Mouse (Mus musculus) heart, postnatal 36 days (tissue): Measurements from ENCODE around the gene Cacna1c. TPM values are rescaled to one million over a fixed set of nuclear protein-coding genes. Genes with fewer than 3 reads are reported as not detected.

Experiments used
- DNase-seq, 2 experiments: peaks; one replicate each; pipeline ENCODE4 v3.0.0; 2021 to 2022
- intact Hi-C: fragments of 180-260 bp; cut with DNase I; formaldehyde crosslinking; loops from one replicate; pipeline ENCODE4 v1.15.1; 2025
- total RNA-seq, 2 experiments: library from RNA; stranded (reverse); gene quantifications; 2 replicates each; pipeline ENCODE4 v1.2.3; 2021

The Cacna1c gene
- total RNA-seq, 2 experiments from 2014 or later, result 199 to 208 TPM

GRCm38 (mm10) chr6:118977443-118978271 is 218.6 kb downstream of the Cacna1c start:
- DNase-seq, result no peak
- intact Hi-C loops, result no loop called here

- intact Hi-C loops, result no loop called here
- DNase-seq, result no peak
These were observed 219.6 kb downstream of the Cacna1c start for GRCm38 (mm10) chr6:118976617-118977016.

DNA sequence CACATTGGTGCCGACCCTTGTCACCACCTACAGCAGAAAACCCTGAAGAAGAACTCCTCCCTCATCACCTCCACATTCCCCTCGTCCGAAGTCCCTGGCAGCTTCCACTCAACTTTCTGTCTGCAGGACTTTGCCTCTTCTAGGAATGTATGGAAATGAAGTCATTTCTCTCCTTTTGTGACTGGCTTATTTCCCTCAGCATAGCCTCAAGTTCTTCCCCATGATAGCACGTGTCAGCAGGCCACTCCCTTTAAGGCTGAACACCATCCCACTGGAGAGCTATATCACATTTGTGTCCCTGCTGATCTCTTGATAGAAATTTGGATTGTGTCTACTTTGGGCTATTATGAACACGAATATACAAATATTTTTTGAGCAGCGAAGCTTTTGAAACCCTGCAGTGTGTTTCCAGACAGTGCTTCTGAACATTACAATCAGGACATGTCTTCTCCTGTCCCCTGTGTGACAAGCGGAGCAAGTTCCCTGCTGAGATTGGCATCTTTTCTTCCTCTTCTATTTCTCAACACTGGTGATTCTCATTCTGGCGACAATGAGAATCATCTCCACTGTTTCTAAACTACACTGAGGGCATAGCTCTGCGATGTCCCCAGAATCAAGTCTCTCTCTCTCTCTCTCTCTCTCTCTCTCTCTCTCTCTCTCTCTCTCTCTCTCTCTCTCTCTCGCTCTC is 224.2 kb downstream of the Cacna1c start:
- DNase-seq, result no peak
- intact Hi-C loops, result no loop called here

GRCm38 (mm10) chr6:118968776-118969175 is 227.4 kb downstream of the Cacna1c start:
- no peak for DNase-seq
- intact Hi-C loops, result no loop called here

- no peak for DNase-seq
- intact Hi-C loops, result no loop called here
These were observed 229.3 kb downstream of the Cacna1c start for GRCm38 (mm10) chr6:118966904-118967303.

DNA sequence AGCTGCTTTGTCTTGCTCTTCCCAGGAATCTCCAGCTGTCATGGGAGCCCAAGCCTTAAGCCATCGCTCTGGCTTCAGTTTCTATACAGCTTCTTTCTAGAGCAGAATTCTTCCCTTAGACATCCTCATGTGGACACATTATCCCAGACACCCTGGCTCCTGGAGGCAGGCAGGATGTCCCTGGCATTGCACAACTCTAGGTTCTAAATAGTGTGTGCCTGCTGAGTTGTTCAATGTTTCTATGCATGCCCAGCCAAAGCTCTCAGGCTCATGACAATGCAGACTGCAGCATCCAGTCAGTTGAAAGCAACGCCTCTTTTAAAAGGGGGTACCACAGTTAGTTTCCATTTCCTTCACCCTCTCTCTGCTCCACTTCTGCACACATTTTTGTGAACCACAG is 230.6 kb downstream of the Cacna1c start:
- intact Hi-C loops, result no loop called here
- DNase-seq, result no peak

- DNase-seq, result no peak
- intact Hi-C loops, result no loop called here
These were observed 232.4 kb downstream of the Cacna1c start for GRCm38 (mm10) chr6:118963806-118964205.

DNA sequence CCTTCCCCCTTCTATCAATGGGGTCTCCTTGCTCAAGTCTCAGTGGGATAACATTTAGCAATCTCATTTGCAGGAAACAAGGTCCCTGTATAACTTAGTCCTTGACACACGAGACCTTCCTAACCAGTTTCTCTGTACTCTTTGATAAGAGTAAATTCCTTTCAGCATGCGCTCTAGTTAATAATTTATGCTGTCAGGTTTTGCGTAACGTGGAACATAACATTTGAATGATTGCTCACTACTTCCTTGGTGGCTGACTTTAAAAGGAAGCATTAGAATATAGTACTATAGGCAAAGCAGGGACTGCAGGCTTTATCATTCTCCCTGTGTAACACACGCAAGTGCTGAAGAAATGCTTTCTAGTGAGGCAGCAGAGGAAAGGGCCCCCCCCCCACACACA is 232.9 kb downstream of the Cacna1c start:
- no peak for DNase-seq
- intact Hi-C loops, result no loop called here

GRCm38 (mm10) chr6:118958529-118958928 is 237.7 kb downstream of the Cacna1c start:
- DNase-seq, result no peak
- intact Hi-C loops, result no loop called here

DNA sequence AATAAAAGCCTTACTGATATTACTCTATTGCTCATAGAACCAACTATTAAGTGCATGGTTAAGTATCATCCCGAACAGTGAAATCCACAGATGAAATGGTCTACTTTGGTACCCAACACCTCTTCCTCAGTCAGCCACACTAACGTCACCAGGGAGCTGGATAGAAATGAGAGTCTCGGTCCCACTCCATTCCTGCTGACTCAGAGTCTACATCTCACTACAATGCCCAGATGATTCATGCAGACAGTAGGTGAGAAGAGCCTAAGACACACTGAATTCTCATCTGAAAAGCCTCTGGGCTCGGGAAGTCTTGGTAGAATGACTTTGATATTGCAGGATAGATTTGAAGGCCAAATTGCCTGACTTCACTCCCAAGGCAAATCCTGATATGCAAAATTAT is 240.0 kb downstream of the Cacna1c start:
- intact Hi-C loops, result no loop called here
- DNase-seq, result no peak

DNA sequence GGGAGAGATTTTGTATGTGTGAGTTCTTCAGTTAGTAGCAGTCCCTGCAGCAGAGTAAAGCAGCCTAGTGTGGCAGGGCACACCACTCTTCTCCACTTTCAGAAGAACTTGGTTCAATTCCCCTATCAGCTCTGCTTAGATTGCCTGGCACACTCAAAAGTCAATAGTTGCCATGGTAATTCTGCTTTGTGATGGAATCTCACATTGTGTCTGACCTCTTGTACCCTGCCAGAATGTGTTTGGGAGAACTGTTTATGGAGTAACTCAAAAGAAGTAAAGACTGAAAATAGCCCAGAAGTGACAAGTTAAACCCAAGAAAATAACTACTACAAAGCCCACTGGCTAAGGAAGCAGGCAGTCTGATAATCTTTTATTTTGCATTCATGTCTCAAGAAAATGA is 240.4 kb downstream of the Cacna1c start:
- intact Hi-C loops, result no loop called here
- no peak for DNase-seq

DNA sequence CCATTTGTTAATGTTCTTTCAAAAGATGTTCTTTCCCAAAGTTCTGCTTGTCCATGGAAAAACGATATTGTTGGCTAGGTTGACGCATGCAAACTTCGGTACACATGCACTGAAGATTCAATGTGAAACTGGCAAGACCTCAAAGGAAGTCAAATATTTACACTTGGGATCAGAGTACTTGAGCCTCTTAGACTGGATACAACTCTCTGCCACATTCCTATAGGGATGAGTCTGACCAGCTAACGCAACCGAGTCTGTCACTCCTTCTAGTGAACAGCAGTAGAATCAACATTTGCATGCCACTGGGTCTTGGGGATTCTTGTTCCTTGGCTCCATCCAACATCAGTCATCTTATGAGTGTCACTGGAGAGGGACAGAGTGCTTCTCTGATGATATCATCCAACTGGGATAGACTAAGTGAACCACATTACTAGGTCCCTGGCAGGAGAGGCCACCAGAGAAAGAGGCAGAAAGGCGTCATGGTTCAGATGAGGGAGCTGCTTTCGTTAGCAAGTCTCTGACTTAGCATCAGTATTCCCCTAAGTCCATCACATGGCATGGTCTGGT is 241.1 kb downstream of the Cacna1c start:
- intact Hi-C loops, result no loop called here
- DNase-seq, result no peak

DNA sequence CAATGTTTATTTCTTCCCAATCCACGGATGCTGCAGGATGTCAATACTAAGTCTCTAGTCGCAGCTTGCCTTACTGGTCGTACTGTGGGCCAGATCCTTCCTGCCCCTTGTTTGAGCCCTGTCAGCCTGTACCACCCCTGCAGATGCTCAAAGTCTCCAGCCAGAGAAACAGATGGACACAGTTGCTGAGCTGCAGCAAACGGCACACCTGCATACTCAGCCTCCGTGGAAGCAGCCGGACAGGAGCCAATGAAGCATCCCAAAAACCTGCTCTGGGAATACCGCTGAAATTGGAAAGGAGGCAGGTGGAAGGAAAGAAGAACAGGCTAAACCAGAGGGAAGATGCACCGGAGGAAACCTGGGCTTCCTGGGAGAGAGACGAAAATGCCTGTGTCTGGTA is 243.8 kb downstream of the Cacna1c start:
- no peak for DNase-seq
- intact Hi-C loops, result no loop called here

- intact Hi-C loops, result no loop called here
- DNase-seq, result no peak
These were observed 246.0 kb downstream of the Cacna1c start for GRCm38 (mm10) chr6:118950190-118950589.

GRCm38 (mm10) chr6:118947286-118947685 is 248.9 kb downstream of the Cacna1c start:
- intact Hi-C loops, result no loop called here
- no peak for DNase-seq

DNA sequence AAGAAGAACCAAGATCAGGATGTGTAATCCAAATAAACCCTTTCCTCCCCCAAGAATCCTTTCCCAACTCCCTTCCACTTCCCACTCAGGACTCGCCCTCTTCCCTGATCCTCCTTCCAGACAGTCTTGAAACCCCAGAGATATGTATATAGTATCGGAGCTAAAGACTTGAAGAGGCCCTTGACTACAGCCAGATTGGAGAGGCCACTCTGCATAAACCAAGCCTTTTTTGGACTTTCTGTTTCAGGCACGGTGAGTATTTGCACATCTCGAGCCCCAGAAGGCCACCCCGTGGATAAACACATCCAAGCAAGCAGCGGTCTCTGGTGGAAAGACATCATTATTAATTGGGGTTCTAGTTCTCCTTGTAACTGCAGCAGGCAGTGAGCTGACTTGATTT is 249.6 kb downstream of the Cacna1c start:
- intact Hi-C loops, result no loop called here
- no peak for DNase-seq

DNA sequence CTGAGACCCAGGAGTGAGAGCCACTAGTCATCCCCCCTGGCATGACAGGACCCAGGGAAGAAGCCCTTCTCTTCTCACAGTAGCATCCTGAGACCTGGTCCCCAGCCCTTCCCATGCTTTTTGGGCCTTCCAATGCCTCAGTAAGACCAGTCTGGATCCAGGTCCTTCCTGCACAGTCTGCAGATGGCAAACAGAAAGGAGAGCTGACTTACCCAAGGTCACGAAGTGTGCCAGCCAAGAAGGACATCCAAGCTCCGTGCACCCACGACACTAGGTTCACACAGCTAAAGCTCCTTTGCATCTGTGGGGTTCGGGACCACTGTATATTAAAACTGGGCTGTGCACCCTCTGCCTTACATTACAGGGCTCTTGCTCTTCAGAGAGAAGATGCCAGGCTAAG is 252.1 kb downstream of the Cacna1c start:
- intact Hi-C loops, result no loop called here
- no peak for DNase-seq

- intact Hi-C loops, result no loop called here
These were observed 254.4 kb downstream of the Cacna1c start for GRCm38 (mm10) chr6:118941816-118942215.

DNA sequence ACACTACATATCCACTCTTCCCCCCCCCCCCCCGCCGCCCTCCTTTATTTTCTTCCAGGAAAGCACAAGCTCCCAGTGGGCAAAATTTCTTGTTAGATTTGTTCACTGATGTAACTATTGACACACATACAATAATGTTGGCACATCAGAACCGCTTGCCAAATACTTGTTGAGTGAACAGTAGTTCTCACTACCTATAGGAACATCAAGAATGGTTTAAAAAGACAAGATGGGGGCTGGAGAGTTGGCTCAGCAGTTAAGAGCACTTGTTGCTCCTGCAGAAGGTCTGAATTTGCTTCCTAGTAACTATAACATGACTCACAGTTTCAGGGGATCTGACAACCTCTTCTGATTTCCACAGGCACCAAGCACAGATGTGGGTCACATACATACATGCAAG is 255.2 kb downstream of the Cacna1c start:
- intact Hi-C loops, result no loop called here
- DNase-seq, result no peak

More at GRCm38 (mm10) chr6:118941816-118942215, 254.4 kb downstream of the Cacna1c start:
- no peak for DNase-seq

GRCm38 (mm10) chr6:118939626-118940025 is 256.6 kb downstream of the Cacna1c start:
- intact Hi-C loops, result no loop called here
- no peak for DNase-seq

- DNase-seq, result no peak
- intact Hi-C loops, result no loop called here
These were observed 257.7 kb downstream of the Cacna1c start for GRCm38 (mm10) chr6:118938386-118939096.
